Mouse (Mus musculus) limb, embryonic 13.5 days (tissue): ENCODE results near the gene Epop. TPM values are rescaled to one million over a fixed set of nuclear protein-coding genes. Genes with fewer than 3 reads are reported as not detected.

Experiments
- ATAC-seq: fragments of 200-750 bp; cut with Nextera tagmentation; 2 replicates; pipeline ENCODE4 v1.8.0; 2017; ENCODE audit warnings: low read depth, moderate number of reproducible peaks, moderate TSS enrichment; ENCODE audit not compliant: low FRiP score
- H3K27ac ChIP-seq: fragments of 300-500 bp; sonication (generic); 2 replicates; pipeline ENCODE4 v1.5.1; 2015; ENCODE audit warnings: inconsistent platforms, mild to moderate bottlenecking, moderate library complexity
- H3K27me3 ChIP-seq: fragments of 300-500 bp; sonication (generic); 2 replicates; pipeline ENCODE4 v1.6.1; 2015; ENCODE audit warnings: mild to moderate bottlenecking, inconsistent platforms
- H3K36me3 ChIP-seq: fragments of 300-500 bp; sonication (generic); 2 replicates; pipeline ENCODE4 v1.6.1; 2015; ENCODE audit warnings: inconsistent platforms, mild to moderate bottlenecking, moderate library complexity
- H3K4me1 ChIP-seq: fragments of 300-500 bp; sonication (generic); 2 replicates; pipeline ENCODE4 v1.6.1; 2015; ENCODE audit warnings: inconsistent platforms
- H3K4me2 ChIP-seq: fragments of 300-500 bp; sonication (generic); replicated peaks from 2 replicates; pipeline ENCODE4 v1.6.1; 2015; ENCODE audit warnings: inconsistent platforms, mild to moderate bottlenecking, moderate library complexity
- H3K4me3 ChIP-seq: fragments of 300-500 bp; sonication (generic); 2 replicates; pipeline ENCODE4 v1.5.1; 2015; ENCODE audit warnings: moderate library complexity, mild to moderate bottlenecking, inconsistent platforms
- H3K9ac ChIP-seq: fragments of 300-500 bp; sonication (generic); 2 replicates; pipeline ENCODE4 v1.6.1; 2015; ENCODE audit warnings: mild to moderate bottlenecking, inconsistent platforms
- H3K9me3 ChIP-seq: fragments of 300-500 bp; sonication (generic); 2 replicates; pipeline ENCODE4 v1.6.1; 2016; ENCODE audit warnings: inconsistent platforms
- WGBS: fragments of 180-500 bp; shearing (Covaris S2); methylation state at CpG from one replicate; pipeline ENCODE4 v1.1.7; 2015; 5-methylcytosine and 5-hydroxymethylcytosine counted together
- microRNA-seq: library from miRNA; unstranded; fragments of <30 nt; microRNA quantifications from one replicate; pipeline ENCODE4, GENCODE M21; 2016
- polyA plus RNA-seq: library from polyadenylated mRNA; unstranded; fragments of >200 nt; fragmentation: Nextera tagmentation; extraction: Ambion mirVana; gene quantifications from 2 replicates; pipeline ENCODE4 v1.2.1, GENCODE M21; 2015

Gene Epop
- polyA plus RNA-seq, 1 experiment from 2014 or later: 4.6 TPM

DNA sequence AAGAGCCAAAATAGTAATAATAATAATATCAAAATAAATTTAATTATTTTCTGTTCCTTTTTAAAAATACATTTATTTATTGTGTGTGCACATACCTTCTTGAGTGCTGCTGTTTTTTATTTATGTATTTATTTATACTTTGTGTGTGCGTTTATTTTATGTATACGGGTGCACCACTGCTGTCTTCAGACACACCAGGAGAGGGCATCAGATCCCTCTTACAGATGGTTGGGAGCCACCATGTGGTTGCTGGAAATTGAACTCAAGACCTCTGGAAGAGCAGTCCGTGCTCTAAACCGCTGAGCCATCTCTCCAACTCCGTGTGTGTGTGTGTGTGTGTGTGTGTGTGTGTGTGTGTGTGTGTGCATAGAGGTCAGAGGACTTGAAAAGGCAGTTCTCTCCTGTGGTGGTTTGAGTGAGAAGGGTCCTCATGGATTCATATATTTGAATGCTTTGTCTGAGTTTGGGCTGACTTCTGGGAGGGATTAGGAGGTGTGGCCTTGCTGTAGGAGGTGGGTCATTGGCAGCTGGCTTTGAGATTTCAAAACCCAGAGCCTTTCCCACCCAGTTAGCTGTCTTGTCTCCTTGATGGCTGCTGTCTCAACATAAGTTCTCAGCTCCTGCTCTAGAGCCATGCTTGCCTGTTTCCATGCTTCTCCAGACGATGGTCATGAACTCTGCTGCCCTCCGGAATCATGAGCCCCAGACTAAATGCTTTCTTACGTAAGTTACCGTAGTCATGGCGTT is 31.4 kb downstream of the Epop start:
- ATAC-seq: no peak
- 77% methylated on average over 10 of the region's 10 CpGs for WGBS
- no peak overlapping the region for H3K9ac ChIP-seq
- H3K4me2 ChIP-seq: no peak overlapping the region
- H3K9me3 ChIP-seq: no peaks in the 10 kb centered on the region
- no peak overlapping the region for H3K4me3 ChIP-seq
- no peak overlapping the region for H3K27ac ChIP-seq
- no peaks in the 10 kb centered on the region for H3K4me1 ChIP-seq
- peaks cover 5% of the 10 kb centered on the region; the same call in 1 of the 2 replicates for H3K27me3 ChIP-seq
- H3K36me3 ChIP-seq: no peaks in the 10 kb centered on the region

GRCm38 (mm10) chr11:97594136-97594535 is 35.4 kb downstream of the Epop start:
- Histone ChIP-seq H3K36me3 (no peaks in the 10 kb centered on the region), H3K27ac (no peak overlapping the region), H3K9me3 (no peaks in the 10 kb centered on the region), H3K4me3 (no peak overlapping the region), H3K4me1 (peaks cover 13% of the 10 kb centered on the region), H3K9ac (no peak overlapping the region), H3K27me3 (peaks cover 7% of the 10 kb centered on the region; the same call in 1 of the 2 replicates), H3K4me2 (no peak overlapping the region)
- 45% methylated on average over 6 of the region's 6 CpGs for WGBS
- no peak for ATAC-seq

- Histone ChIP-seq H3K4me2 (no peak overlapping the region), H3K27me3 (peaks cover 7% of the 10 kb centered on the region; the same call in 1 of the 2 replicates), H3K27ac (no peak overlapping the region), H3K9ac (no peak overlapping the region), H3K9me3 (no peaks in the 10 kb centered on the region), H3K4me1 (peaks cover 15% of the 10 kb centered on the region), H3K4me3 (no peak overlapping the region), H3K36me3 (no peaks in the 10 kb centered on the region)
- WGBS: 55% methylated on average over 5 of the region's 5 CpGs
- ATAC-seq: no peak
Measured at GRCm38 (mm10) chr11:97591910-97592309, 37.6 kb downstream of the Epop start.

DNA sequence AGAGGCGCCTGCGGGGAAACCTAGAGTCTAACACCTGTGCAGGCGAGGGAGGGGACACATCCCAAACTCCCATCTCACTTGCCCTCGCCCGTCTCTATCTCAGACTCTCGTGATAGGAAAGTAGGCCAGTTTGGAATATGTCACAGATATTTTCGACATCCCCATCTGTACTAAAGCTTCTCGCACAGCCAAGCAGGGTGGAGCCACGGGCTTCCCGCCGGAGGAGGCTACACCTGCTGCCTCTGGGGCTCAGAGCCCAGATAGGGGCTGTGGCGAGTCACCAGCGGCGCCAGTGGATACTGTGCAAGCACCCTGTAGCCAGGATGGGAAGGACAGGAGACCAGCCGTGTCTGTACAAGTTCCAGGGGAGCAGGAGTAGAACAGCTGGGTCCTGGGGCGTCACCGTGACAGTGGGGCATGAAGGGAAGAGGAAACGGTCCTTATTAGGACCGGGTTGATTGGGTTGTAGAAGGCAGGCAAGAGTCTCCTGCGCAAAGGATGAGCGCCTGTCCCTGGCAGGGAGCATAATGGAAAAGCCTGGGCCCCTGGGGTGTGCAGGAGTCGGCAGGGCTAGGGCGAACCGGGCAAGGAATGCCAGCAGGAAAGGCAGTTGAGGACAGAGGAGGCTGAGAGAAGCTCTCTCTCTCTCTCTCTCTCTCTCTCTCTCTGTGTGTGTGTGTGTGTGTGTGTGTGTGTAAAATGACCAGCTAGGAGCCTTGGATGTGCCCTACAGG is 39.1 kb downstream of the Epop start:
- H3K9ac ChIP-seq: no peak overlapping the region
- H3K27ac ChIP-seq: no peak overlapping the region
- 50% methylated on average over 24 of the region's 24 CpGs for WGBS
- peaks cover 15% of the 10 kb centered on the region for H3K4me1 ChIP-seq
- no peak for ATAC-seq
- peaks cover 7% of the 10 kb centered on the region; the same call in 1 of the 2 replicates for H3K27me3 ChIP-seq
- no peak overlapping the region for H3K4me3 ChIP-seq
- no peak overlapping the region for H3K4me2 ChIP-seq
- H3K36me3 ChIP-seq: no peaks in the 10 kb centered on the region
- H3K9me3 ChIP-seq: no peaks in the 10 kb centered on the region

DNA sequence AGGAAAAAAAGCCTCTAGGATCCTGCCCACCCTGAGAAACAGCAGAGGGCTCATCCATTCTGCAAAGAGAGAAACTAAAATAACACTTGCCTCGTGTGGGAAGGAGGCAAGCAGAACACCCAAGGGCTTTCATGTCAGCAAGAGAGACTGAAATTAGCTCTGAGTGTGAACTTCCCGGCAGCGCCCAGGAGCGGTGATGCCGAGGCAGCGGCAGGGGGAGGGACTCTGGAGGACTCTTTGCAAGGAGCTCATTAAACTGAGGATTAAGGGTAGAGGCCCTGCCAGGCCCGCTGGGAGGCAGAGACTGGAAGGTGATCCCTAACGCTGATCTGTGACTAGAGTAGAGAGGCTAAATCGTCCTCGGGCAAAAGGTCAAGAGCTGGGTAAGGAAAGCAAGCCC is 40.3 kb downstream of the Epop start:
- ATAC-seq: no peak
- Histone ChIP-seq H3K27ac (no peak overlapping the region), H3K4me3 (no peak overlapping the region), H3K36me3 (no peaks in the 10 kb centered on the region), H3K4me2 (peak overlapping the region; percentile 35), H3K9ac (no peak overlapping the region), H3K4me1 (peaks cover 15% of the 10 kb centered on the region), H3K27me3 (peaks cover 7% of the 10 kb centered on the region; the same call in 1 of the 2 replicates), H3K9me3 (no peaks in the 10 kb centered on the region)
- 2% methylated on average over 10 of the region's 10 CpGs for WGBS

GRCm38 (mm10) chr11:97585932-97586331 is 43.6 kb downstream of the Epop start:
- Histone ChIP-seq H3K9me3 (no peaks in the 10 kb centered on the region), H3K9ac (no peak overlapping the region), H3K27ac (no peak overlapping the region), H3K4me3 (no peak overlapping the region), H3K36me3 (no peaks in the 10 kb centered on the region), H3K4me2 (no peak overlapping the region), H3K4me1 (peaks cover 15% of the 10 kb centered on the region), H3K27me3 (peaks cover 9% of the 10 kb centered on the region; the same call in 1 of the 2 replicates)
- ATAC-seq: no peak
- WGBS: 56% methylated on average over 10 of the region's 10 CpGs

- Histone ChIP-seq H3K4me1 (peaks cover 5% of the 10 kb centered on the region), H3K4me3 (no peak overlapping the region), H3K36me3 (no peaks in the 10 kb centered on the region), H3K9me3 (no peaks in the 10 kb centered on the region), H3K27ac (no peak overlapping the region), H3K4me2 (no peak overlapping the region), H3K27me3 (peaks cover 9% of the 10 kb centered on the region; the same call in 1 of the 2 replicates), H3K9ac (no peak overlapping the region)
- WGBS: 75% methylated on average over 7 of the region's 7 CpGs
- no peak for ATAC-seq
Measured at GRCm38 (mm10) chr11:97584476-97584875, 45.0 kb downstream of the Epop start.

GRCm38 (mm10) chr11:97579088-97579857 is 50.2 kb downstream of the Epop start:
- Histone ChIP-seq H3K4me3 (no peak overlapping the region), H3K9ac (no peak overlapping the region), H3K27me3 (peaks cover 55% of the 10 kb centered on the region), H3K9me3 (no peaks in the 10 kb centered on the region), H3K27ac (no peak overlapping the region), H3K4me2 (no peak overlapping the region), H3K36me3 (no peaks in the 10 kb centered on the region), H3K4me1 (peaks cover 27% of the 10 kb centered on the region)
- WGBS: 14% methylated on average over 10 of the region's 10 CpGs
- no peak for ATAC-seq

- no peak overlapping the region for H3K9ac ChIP-seq
- peaks cover 36% of the 10 kb centered on the region for H3K4me1 ChIP-seq
- H3K27me3 ChIP-seq: peaks cover 65% of the 10 kb centered on the region
- H3K4me2 ChIP-seq: no peak overlapping the region
- no peak overlapping the region for H3K4me3 ChIP-seq
- WGBS: 36% methylated on average over 2 of the region's 2 CpGs
- H3K36me3 ChIP-seq: no peaks in the 10 kb centered on the region
- ATAC-seq: no peak
- no peaks in the 10 kb centered on the region for H3K9me3 ChIP-seq
- no peak overlapping the region for H3K27ac ChIP-seq
Measured at GRCm38 (mm10) chr11:97578286-97578685, 51.2 kb downstream of the Epop start.

Small RNA genes within 50 kb of the gene (microRNA-seq; reads per million reads assigned to microRNA genes)
- gene Gm24158 (not detected), gene Mir6927 (not detected)

Other genes with a start within 250 kb of the Epop start
- gene Arhgap23, start 214.2 kb downstream of the Epop start, polyA plus RNA-seq: 6.7 and 7.2 TPM in 2 replicates
- gene 4933428G20Rik, start 129.4 kb downstream of the Epop start, polyA plus RNA-seq: 1.1 and 1.5 TPM in 2 replicates
- gene Srcin1, start 53.5 kb downstream of the Epop start, polyA plus RNA-seq: 0.32 and 0.48 TPM in 2 replicates
- 2.9 and 3.3 TPM in 2 replicates for gene Mllt6, start 33.7 kb upstream of the Epop start, polyA plus RNA-seq
- 11.2 and 13.5 TPM in 2 replicates for gene Cisd3, start 56.1 kb upstream of the Epop start, polyA plus RNA-seq
- 20.7 and 21.3 TPM in 2 replicates for gene Pcgf2, start 70.8 kb upstream of the Epop start, polyA plus RNA-seq
- gene Psmb3, start 73.7 kb upstream of the Epop start, polyA plus RNA-seq: 490 and 497 TPM in 2 replicates
- gene Pip4k2b, start 115.0 kb upstream of the Epop start, polyA plus RNA-seq: 2.8 and 3.3 TPM in 2 replicates
- gene Cwc25, start 136.9 kb upstream of the Epop start, polyA plus RNA-seq: 21.0 and 23.3 TPM in 2 replicates
- gene 1700001P01Rik, start 146.2 kb upstream of the Epop start, polyA plus RNA-seq: 0.83 TPM in 1 of 2 replicates, not detected in the other
- 547 and 558 TPM in 2 replicates for gene Rpl23, start 152.7 kb upstream of the Epop start, polyA plus RNA-seq
- gene Lasp1, start 169.3 kb upstream of the Epop start, polyA plus RNA-seq: 128 and 138 TPM in 2 replicates
- gene B230217C12Rik, start 211.1 kb upstream of the Epop start, polyA plus RNA-seq: 11.7 and 12.5 TPM in 2 replicates